11 mouse cellular contexts compared by ENCODE assay signal in the genomic region with DNA sequence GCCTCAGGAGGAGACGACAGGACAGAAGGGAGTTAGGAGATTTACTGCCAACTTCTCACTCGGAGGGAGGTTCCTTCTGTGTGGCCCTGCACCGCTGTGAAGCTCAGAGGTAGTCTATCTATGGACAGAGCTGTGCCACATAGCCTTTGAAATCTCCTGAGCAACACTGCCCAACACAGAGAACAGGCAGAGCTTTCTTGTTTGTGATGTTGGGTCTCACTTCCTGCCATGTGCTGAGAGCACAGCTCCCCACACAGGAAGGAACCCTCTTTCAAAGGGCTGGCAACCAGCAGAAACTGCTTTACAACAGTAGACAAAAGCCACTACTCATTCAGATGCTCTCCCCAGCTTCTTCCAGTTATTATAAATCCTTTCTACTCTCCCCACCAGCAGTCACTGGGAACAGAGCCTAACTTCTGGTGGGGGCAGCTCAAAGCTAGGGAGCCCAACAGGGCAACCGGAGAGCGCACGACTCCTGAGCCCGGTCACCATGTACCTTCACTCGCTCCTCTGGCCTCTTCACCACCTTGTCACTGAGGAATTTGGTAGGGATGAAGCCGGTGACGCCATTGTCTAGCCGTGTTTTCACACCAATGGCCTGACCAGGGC. TPM values are rescaled to one million over a fixed set of nuclear protein-coding genes. Genes with fewer than 3 reads are reported as not detected.
A peak's percentile ranks its signal among the peaks of the same experiment; 100 is the strongest.
DNase-seq lines count a peak whose midpoint lies in the region; ATAC-seq and TF ChIP-seq lines count a peak whose summit lies in the region.
"Had no signal": no experiment of that assay in that cellular context is flagged by ENCODE, and none has a peak within 500 bp of the region (broad histone marks: within the 10 kb centered on the region; RNA-seq: fewer than 3 reads in every experiment).

No protein-coding gene starts in this region.

- no peaks in the 10 kb centered on the region for H3K9me3 ChIP-seq in hindbrain, embryonic 15.5 days
- H3K9me3 ChIP-seq in hindbrain, embryonic 12.5 days (replicated peaks), result no peaks in the 10 kb centered on the region
- H3K9me3 ChIP-seq: forebrain, embryonic 12.5 days had no signal

- TF ChIP-seq CTCF in spleen, adult 2 months (IDR thresholded peaks at IDR 0.05; ENCODE audit: extremely low read depth, insufficient read depth, insufficient read length, insufficient replicate concordance), result no peak

- 81% methylated on average over 11 of the region's 11 CpGs for WGBS in hindbrain, embryonic 15.5 days
- 91% methylated on average over 11 of the region's 11 CpGs for WGBS in hindbrain, embryonic 12.5 days
- WGBS in spleen, adult 2 months, result 80% methylated on average over 11 of the region's 11 CpGs

- ATAC-seq in hindbrain, embryonic 15.5 days (ENCODE audit: low FRiP score, low read depth), result peak; percentile 79
- no peak for ATAC-seq in hindbrain, embryonic 12.5 days (ENCODE audit: low FRiP score)

- peaks cover 93% of the 10 kb centered on the region for H3K36me3 ChIP-seq in hindbrain, embryonic 15.5 days
- H3K36me3 ChIP-seq in hindbrain, embryonic 12.5 days, result peaks cover 93% of the 10 kb centered on the region
- peaks cover 53% of the 10 kb centered on the region for H3K36me3 ChIP-seq in spleen, adult 2 months (ENCODE audit: control insufficient read depth, insufficient read depth, low read length)

- peak overlapping the region; percentile 74 for H3K27ac ChIP-seq in hindbrain, embryonic 15.5 days (replicated peaks)
- no peak overlapping the region for H3K27ac ChIP-seq in hindbrain, embryonic 12.5 days
- H3K27ac ChIP-seq in spleen, adult 2 months (ENCODE audit: insufficient read depth, low read length), result peak overlapping the region; percentile 71
- H3K27ac ChIP-seq: forebrain, embryonic 12.5 days had no signal

- H3K4me2 ChIP-seq in hindbrain, embryonic 15.5 days, result no peak overlapping the region
- no peak overlapping the region for H3K4me2 ChIP-seq in hindbrain, embryonic 12.5 days (replicated peaks)
- H3K4me2 ChIP-seq: forebrain, embryonic 12.5 days had no signal

- no peak overlapping the region for H3K4me3 ChIP-seq in hindbrain, embryonic 15.5 days
- H3K4me3 ChIP-seq in hindbrain, embryonic 12.5 days, result no peak overlapping the region
- no peak overlapping the region for H3K4me3 ChIP-seq in spleen, adult 2 months (ENCODE audit: extremely low read depth, insufficient read depth, insufficient read length)
- H3K4me3 ChIP-seq: forebrain, embryonic 12.5 days; myocyte had no signal

- no peaks in the 10 kb centered on the region for H3K27me3 ChIP-seq in hindbrain, embryonic 15.5 days
- H3K27me3 ChIP-seq in hindbrain, embryonic 12.5 days, result no peaks in the 10 kb centered on the region
- no peaks in the 10 kb centered on the region for H3K27me3 ChIP-seq in spleen, adult 2 months (ENCODE audit: control insufficient read depth, insufficient read depth, low read length)
- H3K27me3 ChIP-seq: forebrain, embryonic 12.5 days had no signal

- no peaks in the 10 kb centered on the region for H3K4me1 ChIP-seq in hindbrain, embryonic 15.5 days (replicated peaks)
- no peaks in the 10 kb centered on the region for H3K4me1 ChIP-seq in hindbrain, embryonic 12.5 days
- peaks cover 6% of the 10 kb centered on the region; the same call in 1 of the 2 replicates for H3K4me1 ChIP-seq in spleen, adult 2 months (ENCODE audit: control insufficient read depth, insufficient read depth, insufficient read length)
- H3K4me1 ChIP-seq: forebrain, embryonic 12.5 days had no signal

- TF ChIP-seq POLR2A in spleen, adult 2 months (IDR thresholded peaks at IDR 0.05; ENCODE audit: low read depth, low read length), result no peak

- DNase-seq in spleen, adult 2 months (ENCODE audit: low read depth in 1 of 2, low spot score in 2 of 2), result no peak
- no peak for DNase-seq in spleen, postnatal 10 days (ENCODE audit: low spot score in 2 of 2)
- DNase-seq in naive thymus-derived CD4-positive, alpha-beta T cell, adult 2 months (ENCODE audit: low read depth), result peak; percentile 73
- DNase-seq in ovary, postnatal 10 days (ENCODE audit: low spot score), result no peak
- no peak for DNase-seq in ovary, adult 18-20 months (ENCODE audit: low spot score)
- DNase-seq: gastrocnemius, postnatal 36 days; heart, postnatal 10 days had no signal

- H3K9ac ChIP-seq in hindbrain, embryonic 15.5 days, result no peak overlapping the region
- no peak overlapping the region for H3K9ac ChIP-seq in hindbrain, embryonic 12.5 days
- H3K9ac ChIP-seq: forebrain, embryonic 12.5 days had no signal

RNA-seq across cellular contexts. Expression of a gene that starts 22.6 kb away (rescaled TPM):
- polyA plus RNA-seq in hindbrain, embryonic 15.5 days (2015; fragmentation: Nextera tagmentation; extraction: Ambion mirVana), result 3.1 and 3.2 TPM in 2 replicates
- polyA plus RNA-seq in hindbrain, embryonic 12.5 days (2016; fragmentation: Nextera tagmentation; extraction: Ambion mirVana), result 2.8 and 3.0 TPM in 2 replicates
- 0.19 and 0.20 TPM in 2 replicates for polyA plus RNA-seq in spleen, adult 2 months (2012; rRNA removed)

RNA-seq across cellular contexts. Expression of a gene that starts 27.6 kb away (rescaled TPM):
- polyA plus RNA-seq in hindbrain, embryonic 15.5 days (2015; fragmentation: Nextera tagmentation; extraction: Ambion mirVana), result 58.0 and 65.7 TPM in 2 replicates
- 75.2 and 81.0 TPM in 2 replicates for polyA plus RNA-seq in hindbrain, embryonic 12.5 days (2016; fragmentation: Nextera tagmentation; extraction: Ambion mirVana)
- 10.8 and 15.6 TPM in 2 replicates for polyA plus RNA-seq in spleen, adult 2 months (2012; rRNA removed)

RNA-seq across cellular contexts. Expression of a gene that starts 29.7 kb away (rescaled TPM):
- polyA plus RNA-seq in hindbrain, embryonic 15.5 days (2015; fragmentation: Nextera tagmentation; extraction: Ambion mirVana), result 91.6 and 92.1 TPM in 2 replicates
- polyA plus RNA-seq in hindbrain, embryonic 12.5 days (2016; fragmentation: Nextera tagmentation; extraction: Ambion mirVana), result 55.2 and 58.0 TPM in 2 replicates
- polyA plus RNA-seq in spleen, adult 2 months (2012; rRNA removed), result 59.1 and 60.7 TPM in 2 replicates

RNA-seq across cellular contexts. Expression of a gene that starts 30.0 kb away (rescaled TPM):
- 24.8 and 27.4 TPM in 2 replicates for polyA plus RNA-seq in hindbrain, embryonic 15.5 days (2015; fragmentation: Nextera tagmentation; extraction: Ambion mirVana)
- 39.9 and 44.1 TPM in 2 replicates for polyA plus RNA-seq in hindbrain, embryonic 12.5 days (2016; fragmentation: Nextera tagmentation; extraction: Ambion mirVana)
- 20.2 and 20.6 TPM in 2 replicates for polyA plus RNA-seq in spleen, adult 2 months (2012; rRNA removed)

RNA-seq across cellular contexts. Expression of a gene that starts 32.4 kb away (rescaled TPM):
- polyA plus RNA-seq in hindbrain, embryonic 15.5 days (2015; fragmentation: Nextera tagmentation; extraction: Ambion mirVana), result 743 and 824 TPM in 2 replicates
- polyA plus RNA-seq in hindbrain, embryonic 12.5 days (2016; fragmentation: Nextera tagmentation; extraction: Ambion mirVana), result 894 and 983 TPM in 2 replicates
- polyA plus RNA-seq in spleen, adult 2 months (2012; rRNA removed), result 126 and 169 TPM in 2 replicates
